Mouse (Mus musculus) forebrain, embryonic 11.5 days (tissue): ENCODE measurements around the gene Arf6. TPM values are rescaled to one million over a fixed set of nuclear protein-coding genes. Genes with fewer than 3 reads are reported as not detected.
A peak's percentile ranks its signal among the peaks of the same experiment; 100 is the strongest.
"Not testable (repeated sequence)": the region's sequence is repeated elsewhere in the genome, so short reads cannot be mapped to it uniquely, and the experiment has no call there.

Experiments used
- ATAC-seq: fragments of 200-750 bp; cut with Nextera tagmentation; replicated peaks from 2 replicates; pipeline ENCODE4 v1.8.0; 2017; ENCODE audit warnings: moderate TSS enrichment; ENCODE audit not compliant: low FRiP score
- DNase-seq: peaks from one replicate; pipeline ENCODE4 v3.0.0-alpha.2; 2017; ENCODE audit warnings: low spot score
- H3K27ac ChIP-seq: fragments of 300-500 bp; sonication (generic); 2 replicates; pipeline ENCODE4 v1.5.1; 2014; ENCODE audit warnings: low read depth, low read length
- H3K27me3 ChIP-seq: fragments of 300-500 bp; sonication (generic); 2 replicates; pipeline ENCODE4 v1.6.1; 2014; ENCODE audit warnings: mild to moderate bottlenecking, low read length, mixed read lengths; ENCODE audit not compliant: control insufficient read depth, insufficient read depth
- H3K36me3 ChIP-seq: fragments of 300-500 bp; sonication (generic); 2 replicates; pipeline ENCODE4 v1.6.1; 2014; ENCODE audit warnings: mild to moderate bottlenecking, low read length, moderate library complexity, mixed read lengths; ENCODE audit not compliant: control insufficient read depth, insufficient read depth
- H3K4me1 ChIP-seq: fragments of 300-500 bp; sonication (generic); replicated peaks from 2 replicates; pipeline ENCODE4 v1.6.1; 2014; ENCODE audit warnings: low read length, mixed read lengths; ENCODE audit not compliant: control insufficient read depth, insufficient read depth
- H3K4me2 ChIP-seq: fragments of 300-500 bp; sonication (generic); 2 replicates; pipeline ENCODE4 v1.6.1; 2014; ENCODE audit warnings: low read depth, mild to moderate bottlenecking, low read length, moderate library complexity, mixed read lengths; ENCODE audit not compliant: severe bottlenecking
- H3K4me3 ChIP-seq: fragments of 300-500 bp; sonication (generic); 2 replicates; pipeline ENCODE4 v1.5.1; 2014; ENCODE audit warnings: low read depth, low read length
- H3K9ac ChIP-seq: fragments of 300-500 bp; sonication (generic); 2 replicates; pipeline ENCODE4 v1.6.1; 2014; ENCODE audit warnings: low read length
- H3K9me3 ChIP-seq: fragments of 300-500 bp; sonication (generic); 2 replicates; pipeline ENCODE4 v1.6.1; 2016; ENCODE audit warnings: low read length, mixed read lengths; ENCODE audit not compliant: control insufficient read depth
- WGBS: fragments of 180-500 bp; shearing (Covaris S2); extraction: QIAGEN DNeasy Blood & Tissue Kit; methylation state at CpG from one replicate; pipeline ENCODE4 v1.1.7; 2014; 5-methylcytosine and 5-hydroxymethylcytosine counted together
- polyA plus RNA-seq: library from polyadenylated mRNA; unstranded; fragments of >200 nt; fragmentation: Nextera tagmentation; extraction: Ambion mirVana; gene quantifications from 2 replicates; pipeline ENCODE4 v1.2.1, GENCODE M21; 2014

Gene Arf6
- polyA plus RNA-seq, 1 experiment from 2014 or later: 48.7 TPM

DNA sequence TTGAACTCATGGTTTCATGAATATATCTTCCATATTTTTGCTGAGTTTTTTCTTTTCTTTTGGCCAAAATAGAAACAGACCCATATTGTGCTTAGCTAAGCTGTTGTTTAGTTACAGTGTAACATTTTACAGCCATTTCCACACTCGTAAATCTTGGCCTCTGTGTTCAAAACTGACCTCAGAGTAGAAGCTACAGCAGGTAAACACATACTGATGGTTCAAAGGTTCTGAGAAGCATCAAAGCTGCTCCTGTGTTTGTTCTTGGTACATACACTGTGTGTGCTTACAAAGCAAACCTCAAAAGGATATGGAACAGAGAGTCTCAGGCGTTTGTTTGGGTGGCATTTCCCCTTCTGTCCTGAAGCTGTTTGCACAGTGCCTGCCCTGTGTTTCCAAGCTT, 4.4 kb upstream of the Arf6 start:
- DNase-seq (no peak), ATAC-seq (no peak)
- Histone ChIP-seq H3K4me1 (no peaks in the 10 kb centered on the region), H3K4me3 (no peak overlapping the region), H3K9me3 (no peaks in the 10 kb centered on the region), H3K36me3 (no peaks in the 10 kb centered on the region), H3K4me2 (no peak overlapping the region), H3K27ac (no peak overlapping the region), H3K9ac (no peak overlapping the region), H3K27me3 (no peaks in the 10 kb centered on the region)
- WGBS: 77% methylated on average over 2 of the region's 2 CpGs

- ATAC-seq (no peak), DNase-seq (no peak)
- Histone ChIP-seq H3K9ac (peak overlapping the region; percentile 96), H3K27me3 (no peaks in the 10 kb centered on the region), H3K27ac (peak overlapping the region; percentile 91; the same call in 1 of the 2 replicates), H3K9me3 (no peaks in the 10 kb centered on the region), H3K36me3 (peaks cover 2% of the 10 kb centered on the region; the same call in 1 of the 2 replicates), H3K4me3 (peak overlapping the region; percentile 99), H3K4me2 (peak overlapping the region; percentile 89), H3K4me1 (peaks cover 3% of the 10 kb centered on the region; the same call in 1 of the 2 replicates)
- 15% methylated on average over 7 of the region's 7 CpGs for WGBS
These were observed 1.0 kb upstream of the Arf6 start for GRCm38 (mm10) chr12:69370936-69371335.

- WGBS: 1% methylated on average over 24 of the region's 24 CpGs
- DNase-seq: no peak
- Histone ChIP-seq H3K27ac (peak overlapping the region; percentile 91), H3K36me3 (peaks cover 2% of the 10 kb centered on the region; the same call in 1 of the 2 replicates), H3K9ac (peak overlapping the region; percentile 96), H3K27me3 (no peaks in the 10 kb centered on the region), H3K4me2 (peak overlapping the region; percentile 89), H3K4me1 (peaks cover 3% of the 10 kb centered on the region; the same call in 1 of the 2 replicates), H3K9me3 (no peaks in the 10 kb centered on the region), H3K4me3 (peak overlapping the region; percentile 99)
- peak; percentile 87; the same call in 1 of the 2 replicates for ATAC-seq
These were observed 513 bp upstream of the Arf6 start for GRCm38 (mm10) chr12:69371421-69371853.

DNA sequence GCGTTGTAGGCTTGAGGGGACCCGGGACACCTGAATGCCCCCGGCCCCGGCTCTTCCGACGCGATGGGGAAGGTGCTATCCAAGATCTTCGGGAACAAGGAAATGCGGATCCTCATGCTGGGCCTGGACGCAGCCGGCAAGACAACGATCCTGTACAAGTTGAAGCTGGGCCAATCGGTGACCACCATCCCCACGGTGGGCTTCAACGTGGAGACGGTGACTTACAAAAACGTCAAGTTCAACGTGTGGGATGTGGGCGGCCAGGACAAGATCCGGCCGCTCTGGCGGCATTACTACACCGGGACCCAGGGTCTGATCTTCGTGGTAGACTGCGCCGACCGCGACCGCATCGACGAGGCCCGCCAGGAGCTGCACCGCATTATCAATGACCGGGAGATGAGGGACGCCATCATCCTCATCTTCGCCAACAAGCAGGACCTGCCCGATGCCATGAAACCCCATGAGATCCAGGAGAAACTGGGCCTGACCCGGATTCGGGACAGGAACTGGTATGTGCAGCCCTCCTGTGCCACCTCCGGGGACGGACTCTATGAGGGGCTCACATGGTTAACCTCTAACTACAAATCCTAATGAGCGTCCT, 881 bp downstream of the Arf6 start:
- peaks cover 3% of the 10 kb centered on the region; the same call in 1 of the 2 replicates for H3K4me1 ChIP-seq
- H3K9ac ChIP-seq: peak overlapping the region; percentile 96
- peaks cover 2% of the 10 kb centered on the region; the same call in 1 of the 2 replicates for H3K36me3 ChIP-seq
- H3K27me3 ChIP-seq: no peaks in the 10 kb centered on the region
- DNase-seq (peak; percentile 75), ATAC-seq (peak; percentile 17)
- no peaks in the 10 kb centered on the region for H3K9me3 ChIP-seq
- H3K4me2 ChIP-seq: peak overlapping the region; percentile 89
- under 1% methylated on average over 42 of the region's 42 CpGs for WGBS
- peak overlapping the region; percentile 99 for H3K4me3 ChIP-seq
- peak overlapping the region; percentile 91 for H3K27ac ChIP-seq

GRCm38 (mm10) chr12:69373850-69374766, 2.2 kb downstream of the Arf6 start:
- 52% methylated on average over 11 of the region's 11 CpGs for WGBS
- no peak overlapping the region for H3K27ac ChIP-seq
- ATAC-seq (no peak), DNase-seq (no peak)
- H3K27me3 ChIP-seq: no peaks in the 10 kb centered on the region
- H3K9me3 ChIP-seq: no peaks in the 10 kb centered on the region
- H3K4me2 ChIP-seq: peak overlapping the region; percentile 89
- H3K36me3 ChIP-seq: peaks cover 2% of the 10 kb centered on the region; the same call in 1 of the 2 replicates
- peaks cover 3% of the 10 kb centered on the region; the same call in 1 of the 2 replicates for H3K4me1 ChIP-seq
- H3K9ac ChIP-seq: peak overlapping the region; percentile 96
- peak overlapping the region; percentile 99 for H3K4me3 ChIP-seq

DNA sequence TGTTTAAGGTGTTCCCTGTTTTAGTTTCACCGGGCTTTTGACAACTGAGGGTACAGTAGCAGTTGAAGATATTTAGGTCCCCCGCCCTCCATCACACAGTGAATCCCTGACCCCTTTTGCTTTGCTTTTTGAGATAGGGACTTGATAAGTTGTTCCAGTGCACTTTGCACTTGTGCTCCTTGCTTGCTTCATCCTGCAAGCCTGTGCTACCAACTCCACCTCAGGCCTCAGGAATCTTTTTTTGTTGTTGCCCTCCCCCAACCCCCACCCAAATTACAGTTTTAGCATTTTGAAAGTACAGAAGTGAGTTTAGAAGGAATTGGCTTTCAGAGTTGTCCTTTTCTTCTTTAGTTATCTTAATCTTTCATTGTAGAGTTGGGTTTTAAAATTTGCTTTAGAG, 4.2 kb downstream of the Arf6 start:
- H3K36me3 ChIP-seq: peaks cover 2% of the 10 kb centered on the region; the same call in 1 of the 2 replicates
- no peak overlapping the region for H3K4me3 ChIP-seq
- H3K27ac ChIP-seq: no peak overlapping the region
- H3K9ac ChIP-seq: no peak overlapping the region
- H3K4me2 ChIP-seq: no peak overlapping the region
- DNase-seq: no peak
- peaks cover 3% of the 10 kb centered on the region; the same call in 1 of the 2 replicates for H3K4me1 ChIP-seq
- H3K9me3 ChIP-seq: no peaks in the 10 kb centered on the region
- whole genome bisulfite sequencing: 89% methylated on average over 2 of the region's 2 CpGs
- no peaks in the 10 kb centered on the region for H3K27me3 ChIP-seq
- ATAC-seq: no peak

DNA sequence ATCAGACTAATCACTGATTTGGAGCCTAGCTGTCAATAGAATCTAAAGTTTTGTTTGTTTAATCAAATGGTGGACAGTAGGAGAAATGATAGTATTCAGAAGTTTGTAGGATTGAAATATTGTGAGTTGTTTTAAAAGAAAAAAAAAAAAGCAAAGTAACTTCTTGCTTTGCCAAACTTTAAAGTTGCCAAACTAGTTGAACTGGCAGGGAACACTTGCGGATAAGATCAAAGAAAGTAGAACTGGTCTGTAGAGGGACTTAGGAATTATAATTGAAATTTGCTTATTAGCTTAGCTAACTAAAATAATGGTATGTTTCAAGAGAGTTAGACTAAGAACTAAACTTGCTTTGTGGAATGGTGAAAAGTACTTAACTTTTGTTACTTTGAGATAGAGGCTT, 5.2 kb downstream of the Arf6 start:
- H3K4me2 ChIP-seq: no peak overlapping the region
- H3K4me3 ChIP-seq: no peak overlapping the region
- no peaks in the 10 kb centered on the region for H3K9me3 ChIP-seq
- peaks cover 3% of the 10 kb centered on the region; the same call in 1 of the 2 replicates for H3K4me1 ChIP-seq
- H3K27ac ChIP-seq: no peak overlapping the region
- DNase-seq: no peak
- no peak overlapping the region for H3K9ac ChIP-seq
- ATAC-seq: no peak
- H3K27me3 ChIP-seq: no peaks in the 10 kb centered on the region
- H3K36me3 ChIP-seq: peaks cover 2% of the 10 kb centered on the region; the same call in 1 of the 2 replicates
- 92% methylated on average over 1 of the region's 1 CpGs for WGBS

- H3K9me3 ChIP-seq, H3K4me3 ChIP-seq, H3K4me1 ChIP-seq, ATAC-seq, H3K36me3 ChIP-seq, H3K27ac ChIP-seq, DNase-seq, H3K4me2 ChIP-seq, H3K27me3 ChIP-seq, H3K9ac ChIP-seq: not testable (repeated sequence)
- 95% methylated on average over 6 of the region's 6 CpGs for WGBS
These were observed 5.7 kb downstream of the Arf6 start for GRCm38 (mm10) chr12:69377636-69378035.
